Mouse (Mus musculus): ENCODE data around the gene Mvb12b. TPM values are rescaled to one million over a fixed set of nuclear protein-coding genes. Genes with fewer than 3 reads are reported as not detected.

Gene Mvb12b
- total and polyA plus RNA-seq, 2 experiments = 0.83 to 2.7 TPM

DNA sequence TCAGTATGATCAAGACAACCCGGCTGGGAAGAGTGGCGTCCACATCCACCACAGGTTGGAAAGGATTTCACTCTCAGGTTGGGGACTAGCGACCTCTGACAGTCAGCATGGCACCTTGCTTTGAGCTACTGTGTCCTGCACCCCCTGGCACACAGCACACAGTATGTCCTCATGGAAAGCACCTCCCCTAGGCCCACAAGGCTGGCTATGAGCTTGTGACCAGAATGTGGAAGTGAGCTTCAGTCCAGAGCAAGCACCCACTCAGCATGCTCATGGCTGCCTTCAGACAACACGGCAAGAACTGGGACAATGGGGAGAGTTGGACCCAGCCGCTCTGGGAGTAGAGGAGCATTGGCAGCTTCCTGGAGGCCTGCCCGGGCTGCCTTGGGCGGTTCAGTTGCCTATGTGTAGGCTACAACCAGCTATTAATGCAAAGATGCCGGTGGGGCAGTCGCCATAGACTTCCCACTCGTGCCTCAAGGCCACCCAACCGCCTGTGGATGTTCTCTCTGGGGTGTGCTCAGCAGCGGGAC lies 84.6 kb downstream of the Mvb12b start:
- Histone ChIP-seq H3K27me3 (ENCODE audit: control insufficient read depth, insufficient read depth, low read length) (no peaks in the 10 kb centered on the region), H3K36me3 (ENCODE audit: control insufficient read depth, insufficient read depth, low read length) (no peaks in the 10 kb centered on the region), H3K4me3 (ENCODE audit: insufficient read depth, low read depth, low read length) (no peak overlapping the region), H3K27ac (replicated peaks; ENCODE audit: insufficient read depth, low read depth, low read length) (no peak overlapping the region), H3K4me1 (ENCODE audit: control insufficient read depth, insufficient read depth, low read length) (no peaks in the 10 kb centered on the region), H3K79me2 (ENCODE audit: control insufficient read depth, insufficient read depth, low read length) (no peaks in the 10 kb centered on the region), H3K9ac (ENCODE audit: low read depth, low read length) (no peak overlapping the region)
- WGBS = 92% methylated on average over 12 of the region's 12 CpGs
- DNase-seq (ENCODE audit: extremely low read depth, low read depth, low spot score) = no peak
- TF ChIP-seq POLR2A (IDR thresholded peaks at IDR 0.05; ENCODE audit: extremely low read depth, insufficient read depth, low read length) (no peak), CTCF (IDR thresholded peaks at IDR 0.05; ENCODE audit: low read depth, low read length) (no peak)

DNA sequence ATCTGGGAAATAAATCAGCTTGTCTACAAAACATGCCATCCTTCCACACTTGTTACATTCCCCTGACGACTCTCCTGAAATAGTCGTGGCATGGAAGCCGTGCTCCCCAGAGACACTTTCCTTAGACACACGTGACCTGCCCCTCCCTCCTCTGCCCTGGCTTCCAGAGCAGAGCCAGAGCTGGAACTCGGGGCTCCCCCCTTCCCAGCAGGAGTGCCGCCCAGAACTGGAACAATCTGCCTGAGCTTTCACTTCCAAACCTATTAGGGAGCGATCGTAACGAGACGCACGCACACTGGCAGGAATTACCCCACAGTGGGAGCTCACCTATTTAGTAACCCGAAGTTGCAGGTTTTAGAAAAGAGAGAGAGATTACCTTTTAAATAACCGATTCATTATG lies 86.0 kb downstream of the Mvb12b start:
- H3K4me1 ChIP-seq (ENCODE audit: control insufficient read depth, insufficient read depth, low read length) = no peaks in the 10 kb centered on the region
- no peak overlapping the region for H3K9ac ChIP-seq (ENCODE audit: low read depth, low read length)
- TF ChIP-seq POLR2A (IDR thresholded peaks at IDR 0.05; ENCODE audit: extremely low read depth, insufficient read depth, low read length) (no peak), CTCF (IDR thresholded peaks at IDR 0.05; ENCODE audit: low read depth, low read length) (no peak)
- H3K4me3 ChIP-seq (ENCODE audit: insufficient read depth, low read depth, low read length) = no peak overlapping the region
- DNase-seq (ENCODE audit: extremely low read depth, low read depth, low spot score) = no peak
- 88% methylated on average over 13 of the region's 13 CpGs for WGBS
- no peaks in the 10 kb centered on the region for H3K79me2 ChIP-seq (ENCODE audit: control insufficient read depth, insufficient read depth, low read length)
- H3K36me3 ChIP-seq (ENCODE audit: control insufficient read depth, insufficient read depth, low read length) = no peaks in the 10 kb centered on the region
- H3K27ac ChIP-seq (replicated peaks; ENCODE audit: insufficient read depth, low read depth, low read length) = no peak overlapping the region
- no peaks in the 10 kb centered on the region for H3K27me3 ChIP-seq (ENCODE audit: control insufficient read depth, insufficient read depth, low read length)

- no peak for TF ChIP-seq POLR2A (IDR thresholded peaks at IDR 0.05; ENCODE audit: extremely low read depth, insufficient read depth, low read length)
- no peak for TF ChIP-seq CTCF (IDR thresholded peaks at IDR 0.05; ENCODE audit: low read depth, low read length)
- no peak for DNase-seq (ENCODE audit: extremely low read depth, low read depth, low spot score)
- H3K4me1 ChIP-seq (ENCODE audit: control insufficient read depth, insufficient read depth, low read length) = no peaks in the 10 kb centered on the region
- H3K4me3 ChIP-seq (ENCODE audit: insufficient read depth, low read depth, low read length) = no peak overlapping the region
- no peak overlapping the region for H3K9ac ChIP-seq (ENCODE audit: low read depth, low read length)
- H3K79me2 ChIP-seq (ENCODE audit: control insufficient read depth, insufficient read depth, low read length) = no peaks in the 10 kb centered on the region
- H3K36me3 ChIP-seq (ENCODE audit: control insufficient read depth, insufficient read depth, low read length) = no peaks in the 10 kb centered on the region
- no peaks in the 10 kb centered on the region for H3K27me3 ChIP-seq (ENCODE audit: control insufficient read depth, insufficient read depth, low read length)
- H3K27ac ChIP-seq (replicated peaks; ENCODE audit: insufficient read depth, low read depth, low read length) = no peak overlapping the region
- whole genome bisulfite sequencing = 93% methylated on average over 8 of the region's 8 CpGs
Measured at GRCm38 (mm10) chr2:33801336-33801735, 86.4 kb downstream of the Mvb12b start.

DNA sequence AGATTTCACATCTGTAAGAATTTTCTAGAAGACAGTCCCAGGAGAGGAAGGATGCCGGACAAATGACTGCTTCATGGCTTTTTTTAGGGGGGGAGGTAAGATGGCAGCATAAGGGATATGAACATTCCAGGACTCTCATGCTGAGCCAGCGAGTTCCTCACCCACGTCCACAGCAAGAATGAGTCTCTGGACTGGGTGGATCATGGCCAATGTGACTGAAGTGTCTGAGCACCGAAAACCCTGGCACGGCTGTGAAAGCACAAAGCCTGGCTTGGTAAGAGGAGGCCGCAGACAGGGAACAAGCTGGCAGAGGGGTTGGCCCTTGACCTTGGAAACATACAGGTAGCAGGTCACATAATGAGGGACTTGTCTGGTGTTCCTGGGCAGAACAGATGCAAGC lies 87.5 kb downstream of the Mvb12b start:
- H3K27me3 ChIP-seq (ENCODE audit: control insufficient read depth, insufficient read depth, low read length) = no peaks in the 10 kb centered on the region
- H3K27ac ChIP-seq (replicated peaks; ENCODE audit: insufficient read depth, low read depth, low read length) = no peak overlapping the region
- DNase-seq (ENCODE audit: extremely low read depth, low read depth, low spot score) = no peak
- TF ChIP-seq CTCF (IDR thresholded peaks at IDR 0.05; ENCODE audit: low read depth, low read length) = no peak
- WGBS = 93% methylated on average over 6 of the region's 6 CpGs
- no peaks in the 10 kb centered on the region for H3K36me3 ChIP-seq (ENCODE audit: control insufficient read depth, insufficient read depth, low read length)
- H3K79me2 ChIP-seq (ENCODE audit: control insufficient read depth, insufficient read depth, low read length) = no peaks in the 10 kb centered on the region
- H3K4me1 ChIP-seq (ENCODE audit: control insufficient read depth, insufficient read depth, low read length) = no peaks in the 10 kb centered on the region
- H3K4me3 ChIP-seq (ENCODE audit: insufficient read depth, low read depth, low read length) = no peak overlapping the region
- no peak overlapping the region for H3K9ac ChIP-seq (ENCODE audit: low read depth, low read length)

- Histone ChIP-seq H3K4me1 (ENCODE audit: control insufficient read depth, insufficient read depth, low read length) (no peaks in the 10 kb centered on the region), H3K4me3 (ENCODE audit: insufficient read depth, low read depth, low read length) (no peak overlapping the region), H3K9ac (ENCODE audit: low read depth, low read length) (no peak overlapping the region), H3K79me2 (ENCODE audit: control insufficient read depth, insufficient read depth, low read length) (no peaks in the 10 kb centered on the region), H3K27ac (replicated peaks; ENCODE audit: insufficient read depth, low read depth, low read length) (no peak overlapping the region), H3K27me3 (ENCODE audit: control insufficient read depth, insufficient read depth, low read length) (no peaks in the 10 kb centered on the region), H3K36me3 (ENCODE audit: control insufficient read depth, insufficient read depth, low read length) (no peaks in the 10 kb centered on the region)
- no peak for DNase-seq (ENCODE audit: extremely low read depth, low read depth, low spot score)
- WGBS = 93% methylated on average over 15 of the region's 15 CpGs
- TF ChIP-seq CTCF (IDR thresholded peaks at IDR 0.05; ENCODE audit: low read depth, low read length) = no peak
- TF ChIP-seq POLR2A (IDR thresholded peaks at IDR 0.05; ENCODE audit: extremely low read depth, insufficient read depth, low read length) = no peak
Measured at GRCm38 (mm10) chr2:33795716-33796472, 91.9 kb downstream of the Mvb12b start.

GRCm38 (mm10) chr2:33795001-33795580 lies 92.7 kb downstream of the Mvb12b start:
- H3K79me2 ChIP-seq (ENCODE audit: control insufficient read depth, insufficient read depth, low read length) = no peaks in the 10 kb centered on the region
- no peak overlapping the region for H3K27ac ChIP-seq (replicated peaks; ENCODE audit: insufficient read depth, low read depth, low read length)
- no peak for DNase-seq (ENCODE audit: extremely low read depth, low read depth, low spot score)
- 96% methylated on average over 7 of the region's 7 CpGs for WGBS
- H3K4me3 ChIP-seq (ENCODE audit: insufficient read depth, low read depth, low read length) = no peak overlapping the region
- no peaks in the 10 kb centered on the region for H3K4me1 ChIP-seq (ENCODE audit: control insufficient read depth, insufficient read depth, low read length)
- TF ChIP-seq POLR2A (IDR thresholded peaks at IDR 0.05; ENCODE audit: extremely low read depth, insufficient read depth, low read length) = no peak
- no peak for TF ChIP-seq CTCF (IDR thresholded peaks at IDR 0.05; ENCODE audit: low read depth, low read length)
- H3K36me3 ChIP-seq (ENCODE audit: control insufficient read depth, insufficient read depth, low read length) = no peaks in the 10 kb centered on the region
- no peaks in the 10 kb centered on the region for H3K27me3 ChIP-seq (ENCODE audit: control insufficient read depth, insufficient read depth, low read length)
- H3K9ac ChIP-seq (ENCODE audit: low read depth, low read length) = no peak overlapping the region
